Mouse (Mus musculus) cortical plate, adult 2 months (tissue): Measurements from ENCODE around the gene Guca2a. TPM values are rescaled to one million over a fixed set of nuclear protein-coding genes. Genes with fewer than 3 reads are reported as not detected.
A peak's percentile ranks its signal among the peaks of the same experiment; 100 is the strongest.
"Not testable (repeated sequence)": the region's sequence is repeated elsewhere in the genome, so short reads cannot be mapped to it uniquely, and the experiment has no call there.

Experiments
- H3K27ac ChIP-seq: fragments of 200-500 bp; 2 replicates; pipeline ENCODE4 v1.5.1; 2012; ENCODE audit warnings: low read length, control low read depth, inconsistent platforms; ENCODE audit not compliant: insufficient read depth
- H3K4me1 ChIP-seq: fragments of 200-500 bp; 2 replicates; pipeline ENCODE4 v1.6.1; 2011; ENCODE audit warnings: low read length; ENCODE audit not compliant: control insufficient read depth, insufficient read depth
- H3K4me3 ChIP-seq: fragments of 200-500 bp; 2 replicates; pipeline ENCODE4 v1.5.1; 2011; ENCODE audit warnings: mild to moderate bottlenecking, low read length, control low read depth; ENCODE audit not compliant: insufficient read depth
- CTCF ChIP-seq: fragments of 200-500 bp; IDR thresholded peaks from 2 replicates; pipeline ENCODE4 v1.5.1; 2011; ENCODE audit warnings: mild to moderate bottlenecking, control low read depth, low read length; ENCODE audit not compliant: insufficient read depth; ENCODE audit errors: extremely low read depth
- POLR2A ChIP-seq: fragments of 200-500 bp; IDR thresholded peaks from 2 replicates; pipeline ENCODE4 v1.6.1; 2011; ENCODE audit warnings: mild to moderate bottlenecking, low read length, control low read depth; ENCODE audit not compliant: insufficient read depth; ENCODE audit errors: extremely low read depth
- polyA plus RNA-seq: library from polyadenylated mRNA; depleted of rRNA; stranded (reverse); fragments of >200 nt; gene quantifications from 2 replicates; pipeline ENCODE4 v1.2.3, GENCODE M21; 2012

Guca2a gene
- polyA plus RNA-seq, 1 experiment: not detected

GRCm38 (mm10) chr4:119626081-119626645 is 11.3 kb upstream of the Guca2a start:
- TF ChIP-seq CTCF (no peak), POLR2A (no peak)
- Histone ChIP-seq H3K4me1 (peaks cover 2% of the 10 kb centered on the region; the same call in 1 of the 2 replicates), H3K4me3 (no peak overlapping the region), H3K27ac (no peak overlapping the region)

DNA sequence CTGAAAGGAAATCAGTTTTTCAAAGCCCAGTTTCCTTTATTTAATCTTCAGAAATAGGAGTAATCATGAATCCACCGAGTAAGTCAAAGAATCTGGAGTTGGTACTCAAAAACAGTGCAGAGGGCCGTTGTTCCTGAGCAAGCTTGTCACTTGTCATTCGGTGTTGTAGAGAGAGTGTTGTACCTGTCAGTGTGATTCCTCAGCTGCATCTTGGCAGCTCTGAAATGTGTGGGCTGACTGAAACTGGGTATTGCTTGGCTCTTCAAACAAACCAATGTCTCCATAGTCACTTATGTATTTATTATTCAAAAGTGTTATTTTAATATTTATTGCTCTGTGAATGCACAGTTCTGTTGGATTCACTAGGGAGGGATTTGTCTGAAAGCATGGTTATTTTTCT is 10.6 kb upstream of the Guca2a start:
- no peak overlapping the region for H3K27ac ChIP-seq
- H3K4me1 ChIP-seq: peaks cover 3% of the 10 kb centered on the region; the same call in 1 of the 2 replicates
- H3K4me3 ChIP-seq: no peak overlapping the region
- TF ChIP-seq CTCF (no peak), POLR2A (no peak)

DNA sequence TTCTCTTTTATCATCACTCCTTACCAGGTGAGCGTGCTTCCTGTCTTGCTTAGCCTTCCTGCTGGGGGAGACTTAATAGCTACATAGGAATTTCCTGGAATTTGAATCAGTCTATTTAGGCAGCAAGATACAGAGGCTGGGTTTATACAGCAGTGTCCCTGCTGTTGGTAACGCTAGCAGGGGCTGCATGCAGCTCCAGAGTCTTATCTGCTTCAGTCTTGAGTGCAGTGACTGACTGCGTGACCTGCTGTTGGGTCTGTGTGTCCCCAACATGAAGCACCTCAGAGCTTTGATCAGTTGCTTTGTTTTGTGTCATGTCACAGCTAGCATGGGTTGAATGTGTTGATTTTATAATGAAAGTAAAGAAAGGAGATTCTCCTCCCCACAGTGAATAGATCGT is 10.2 kb upstream of the Guca2a start:
- Histone ChIP-seq H3K4me3 (no peak overlapping the region), H3K4me1 (peaks cover 3% of the 10 kb centered on the region; the same call in 1 of the 2 replicates), H3K27ac (no peak overlapping the region)
- TF ChIP-seq POLR2A (no peak), CTCF (no peak)

GRCm38 (mm10) chr4:119628363-119628762 is 9.1 kb upstream of the Guca2a start:
- H3K4me3 ChIP-seq, H3K4me1 ChIP-seq, H3K27ac ChIP-seq: not testable (repeated sequence)

GRCm38 (mm10) chr4:119631115-119631919 is 6.2 kb upstream of the Guca2a start:
- Histone ChIP-seq H3K4me3 (no peak overlapping the region), H3K4me1 (peaks cover 3% of the 10 kb centered on the region; the same call in 1 of the 2 replicates), H3K27ac (no peak overlapping the region)
- TF ChIP-seq POLR2A: no peak
- peak; percentile 92 for TF ChIP-seq CTCF

DNA sequence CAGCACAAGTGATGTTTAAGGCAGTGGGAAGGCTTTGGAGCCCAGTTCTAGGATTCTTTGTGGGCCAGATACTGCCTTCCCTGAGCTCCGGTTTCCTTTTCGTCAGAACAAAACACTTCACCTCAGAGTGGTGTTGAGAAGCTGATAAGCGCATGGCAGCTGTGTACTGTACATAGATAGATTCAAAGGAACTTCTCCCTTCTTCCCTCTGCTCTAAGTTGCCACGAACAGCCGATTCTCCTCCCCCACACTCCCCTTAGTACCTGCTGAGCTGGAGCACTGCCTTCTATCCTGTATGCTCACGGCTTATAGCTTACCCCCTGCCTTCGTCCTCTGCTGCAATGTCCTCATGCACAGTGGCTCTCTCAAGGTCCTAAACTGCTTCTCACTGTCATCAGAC is 4.8 kb upstream of the Guca2a start:
- Histone ChIP-seq H3K27ac (no peak overlapping the region), H3K4me3 (no peak overlapping the region), H3K4me1 (peaks cover 3% of the 10 kb centered on the region; the same call in 1 of the 2 replicates)
- TF ChIP-seq CTCF: no peak
- TF ChIP-seq POLR2A: no peak

GRCm38 (mm10) chr4:119633342-119633741 is 4.2 kb upstream of the Guca2a start:
- TF ChIP-seq CTCF: no peak
- TF ChIP-seq POLR2A: no peak
- Histone ChIP-seq H3K4me3 (no peak overlapping the region), H3K4me1 (peaks cover 3% of the 10 kb centered on the region; the same call in 1 of the 2 replicates), H3K27ac (no peak overlapping the region)

- Histone ChIP-seq H3K4me3 (no peak overlapping the region), H3K27ac (no peak overlapping the region), H3K4me1 (peaks cover 3% of the 10 kb centered on the region; the same call in 1 of the 2 replicates)
- TF ChIP-seq POLR2A (no peak), CTCF (no peak)
Measured at GRCm38 (mm10) chr4:119633948-119634347, 3.6 kb upstream of the Guca2a start.

DNA sequence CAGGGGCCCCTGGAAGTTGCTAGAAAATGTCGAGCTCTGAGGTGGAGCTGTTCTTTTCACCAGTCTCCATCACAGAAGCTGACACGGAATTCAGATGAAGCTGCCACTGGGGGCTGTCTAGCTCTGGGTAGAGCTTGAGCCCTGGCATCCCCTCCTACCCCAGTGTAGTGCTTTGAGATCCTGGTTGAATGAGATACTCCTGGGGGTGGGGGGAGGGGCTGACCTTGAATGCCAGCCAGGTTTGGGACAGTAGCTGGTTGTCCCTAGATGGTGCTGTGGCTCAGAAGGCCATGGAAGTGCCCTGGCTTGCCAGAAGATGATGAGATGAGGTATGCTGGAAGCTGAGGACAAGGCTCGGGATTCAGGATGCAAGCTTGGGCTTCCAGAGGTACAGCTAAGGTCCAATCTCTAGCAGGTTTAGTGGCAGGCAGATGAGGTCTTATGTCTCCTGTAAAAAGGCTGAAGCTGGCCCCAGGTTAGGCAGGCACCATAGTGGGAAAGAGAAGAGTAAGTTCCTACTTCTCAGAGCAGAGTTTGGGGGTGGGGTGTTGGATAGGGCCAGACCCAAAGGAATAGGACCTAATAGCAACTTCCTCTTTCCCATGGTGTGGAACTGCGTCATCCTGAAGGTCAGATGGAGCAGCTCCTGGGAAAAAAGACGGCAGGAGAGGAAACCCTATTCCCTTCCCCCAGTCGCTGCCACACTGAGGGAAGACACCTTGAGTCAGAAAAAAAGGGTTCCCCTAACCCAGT is 2.4 kb upstream of the Guca2a start:
- H3K4me1 ChIP-seq: peaks cover 3% of the 10 kb centered on the region; the same call in 1 of the 2 replicates
- H3K4me3 ChIP-seq: no peak overlapping the region
- TF ChIP-seq CTCF: no peak
- TF ChIP-seq POLR2A: no peak
- H3K27ac ChIP-seq: no peak overlapping the region

- Histone ChIP-seq H3K4me1 (peaks cover 3% of the 10 kb centered on the region; the same call in 1 of the 2 replicates), H3K4me3 (no peak overlapping the region), H3K27ac (no peak overlapping the region)
- TF ChIP-seq CTCF (no peak), POLR2A (no peak)
Measured at GRCm38 (mm10) chr4:119635686-119636085, 1.8 kb upstream of the Guca2a start.
